In genomic region chr1:133444315-133444714, GRCm38 (mm10) we compare ENCODE assay signal across 25 mouse cellular contexts. TPM values are rescaled to one million over a fixed set of nuclear protein-coding genes. Genes with fewer than 3 reads are reported as not detected.
"Had no signal": no experiment of that assay in that cellular context is flagged by ENCODE, and none has a peak within 500 bp of the region (broad histone marks: within the 10 kb centered on the region; RNA-seq: fewer than 3 reads in every experiment).

No protein-coding gene starts in this region.

- H3K27me3 ChIP-seq: heart, embryonic 13.5 days; heart, embryonic 15.5 days; hindbrain, embryonic 12.5 days; intestine, embryonic 15.5 days; kidney, embryonic 15.5 days; limb, embryonic 12.5 days had no signal

- H3K4me2 ChIP-seq: heart, embryonic 11.5 days; heart, embryonic 13.5 days; heart, embryonic 15.5 days; hindbrain, embryonic 12.5 days; hindbrain, embryonic 14.5 days; intestine, embryonic 15.5 days; kidney, embryonic 15.5 days; limb, embryonic 12.5 days; liver, embryonic 11.5 days had no signal

- H3K4me3 ChIP-seq: gastrocnemius, adult 2 months; heart, adult 2 months; heart, embryonic 13.5 days; heart, embryonic 15.5 days; hindbrain, embryonic 10.5 days; hindbrain, embryonic 12.5 days; intestine, embryonic 15.5 days; kidney, embryonic 15.5 days; layer of hippocampus, adult 2 months; left cerebral cortex, adult 2 months; limb, embryonic 10.5 days; limb, embryonic 12.5 days had no signal

- H3K9ac ChIP-seq: heart, embryonic 13.5 days; heart, embryonic 15.5 days; hindbrain, embryonic 12.5 days; hindbrain, embryonic 14.5 days; intestine, embryonic 15.5 days; kidney, embryonic 15.5 days; limb, embryonic 12.5 days had no signal

- DNase-seq: gastrocnemius, adult 2 months; gastrocnemius, postnatal 10 days; gastrocnemius, postnatal 25 days; heart, adult 2 months; heart, postnatal 4 days; kidney, adult 2 months; kidney, adult 9 months; liver had no signal

- H3K9me3 ChIP-seq: heart, embryonic 15.5 days; intestine, embryonic 15.5 days; kidney, embryonic 15.5 days; limb, embryonic 10.5 days had no signal

- H3K27ac ChIP-seq: gastrocnemius, adult 2 months; heart, adult 2 months; heart, embryonic 13.5 days; heart, embryonic 15.5 days; hindbrain, embryonic 10.5 days; hindbrain, embryonic 12.5 days; hindbrain, embryonic 14.5 days; intestine, embryonic 15.5 days; kidney, embryonic 15.5 days; kidney, postnatal 0 days; layer of hippocampus, adult 2 months; left cerebral cortex, adult 2 months; limb, embryonic 10.5 days; limb, embryonic 12.5 days had no signal

- ATAC-seq: hindbrain, embryonic 16.5 days; inflammation-experienced regulatory T-cells, adult 6 months; intestine, embryonic 15.5 days; intestine, postnatal 0 days had no signal

- H3K36me3 ChIP-seq: heart, embryonic 13.5 days; heart, embryonic 15.5 days; hindbrain, embryonic 10.5 days; hindbrain, embryonic 12.5 days; intestine, embryonic 15.5 days; kidney, embryonic 15.5 days; limb, embryonic 10.5 days; limb, embryonic 12.5 days had no signal

RNA-seq across cellular contexts. Expression of gene Sox13, which starts 20.1 kb away (rescaled TPM):
- polyA plus RNA-seq: inflammation-experienced regulatory T-cells, adult 6 months had no signal
